Mouse (Mus musculus) thymus, adult 2 months (tissue): ENCODE measurements around the gene Gm13889. TPM values are rescaled to one million over a fixed set of nuclear protein-coding genes. Genes with fewer than 3 reads are reported as not detected.

Experiments used
- DNase-seq: peaks from one replicate; pipeline ENCODE4 v3.0.0; 2021
- H3K27ac ChIP-seq: fragments of 200-500 bp; 2 replicates; pipeline ENCODE4 v1.5.1; 2012; ENCODE audit warnings: low read length, control low read depth; ENCODE audit not compliant: control insufficient read depth, insufficient read depth
- H3K27me3 ChIP-seq: fragments of 200-500 bp; 2 replicates; pipeline ENCODE4 v1.6.1; 2012; ENCODE audit warnings: mild to moderate bottlenecking, low read length, moderate library complexity, mixed read lengths; ENCODE audit not compliant: control insufficient read depth, insufficient read depth
- H3K36me3 ChIP-seq: fragments of 200-500 bp; 2 replicates; pipeline ENCODE4 v1.6.1; 2012; ENCODE audit warnings: mild to moderate bottlenecking, low read length, moderate library complexity; ENCODE audit not compliant: control insufficient read depth, insufficient read depth
- H3K4me1 ChIP-seq: fragments of 200-500 bp; replicated peaks from 2 replicates; pipeline ENCODE4 v1.6.1; 2012; ENCODE audit warnings: low read length; ENCODE audit not compliant: control insufficient read depth, insufficient read depth
- H3K4me3 ChIP-seq: fragments of 200-500 bp; 2 replicates; pipeline ENCODE4 v1.5.1; 2012; ENCODE audit warnings: mild to moderate bottlenecking, low read length, control low read depth, moderate library complexity; ENCODE audit not compliant: control insufficient read depth, insufficient read depth
- CTCF ChIP-seq: fragments of 200-500 bp; IDR thresholded peaks from 2 replicates; pipeline ENCODE4 v1.5.1; 2012; ENCODE audit warnings: mild to moderate bottlenecking, control low read depth, low read length, moderate library complexity, borderline replicate concordance; ENCODE audit not compliant: control insufficient read depth, poor library complexity, insufficient read depth; ENCODE audit errors: extremely low read depth
- POLR2A ChIP-seq: fragments of 200-500 bp; IDR thresholded peaks from 2 replicates; pipeline ENCODE4 v1.6.1; 2012; ENCODE audit warnings: mild to moderate bottlenecking, low read length, control low read depth, moderate library complexity; ENCODE audit not compliant: control insufficient read depth, poor library complexity, insufficient read depth; ENCODE audit errors: extremely low read depth
- WGBS: fragments of 180-500 bp; shearing (Covaris S2); methylation state at CpG from one replicate; pipeline ENCODE4 v1.1.7; 2018; 5-methylcytosine and 5-hydroxymethylcytosine counted together
- polyA plus RNA-seq: library from polyadenylated mRNA; depleted of rRNA; stranded (reverse); fragments of >200 nt; gene quantifications from 2 replicates; pipeline ENCODE4 v1.2.3, GENCODE M21; 2012

Gm13889 gene
- polyA plus RNA-seq, 1 experiment, result 7.4 TPM

DNA sequence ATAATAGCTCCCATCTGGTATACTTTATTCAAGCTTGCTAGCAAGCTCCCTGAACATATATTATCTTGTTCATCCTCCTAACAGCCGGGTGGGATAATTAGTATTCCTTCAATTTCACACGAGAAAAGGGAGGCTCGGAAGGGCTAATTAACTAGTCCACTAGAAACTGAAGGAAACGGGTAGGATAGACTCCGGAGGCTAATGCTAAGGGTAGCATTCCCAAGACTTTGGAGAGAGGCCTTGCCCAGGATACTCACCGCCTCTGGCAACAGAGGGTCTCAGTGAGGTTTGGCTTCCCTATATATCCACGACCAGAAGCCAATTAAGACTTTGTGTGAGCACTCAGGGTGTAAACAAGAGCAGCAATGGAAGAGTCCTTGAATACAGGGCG, 779 bp upstream of the Gm13889 start:
- no peak for DNase-seq
- Histone ChIP-seq H3K27me3 (peaks cover 8% of the 10 kb centered on the region), H3K27ac (no peak overlapping the region), H3K4me1 (peaks cover 10% of the 10 kb centered on the region), H3K4me3 (no peak overlapping the region), H3K36me3 (no peaks in the 10 kb centered on the region)
- WGBS, result 93% methylated on average over 8 of the region's 8 CpGs
- no peak for TF ChIP-seq CTCF
- no peak for TF ChIP-seq POLR2A

DNA sequence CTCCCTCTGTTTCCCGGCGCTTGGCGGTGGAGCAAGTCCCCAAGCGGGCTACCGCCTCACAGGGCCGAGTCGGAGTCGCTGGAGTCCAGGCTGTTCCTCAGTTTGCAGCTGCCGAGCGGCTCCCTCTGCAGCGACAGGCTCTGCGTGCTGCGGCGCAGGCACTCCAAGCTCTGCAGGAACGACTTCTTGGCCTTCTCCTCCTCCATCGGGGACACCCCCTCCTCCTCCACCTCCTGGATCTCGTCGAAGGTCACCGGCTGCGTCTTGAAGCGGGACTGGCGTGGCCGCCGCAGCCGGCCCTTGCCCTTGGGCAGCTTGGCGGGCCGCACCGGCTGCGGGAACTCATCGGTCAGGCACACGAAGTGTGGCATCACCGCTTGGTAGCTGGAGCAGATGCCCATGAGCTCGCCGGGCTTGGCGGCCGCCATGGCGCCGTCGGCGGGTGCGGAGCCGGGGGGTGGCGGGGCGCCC, 635 bp downstream of the Gm13889 start:
- peaks cover 8% of the 10 kb centered on the region for H3K27me3 ChIP-seq
- peak; percentile 5 for DNase-seq

DNA sequence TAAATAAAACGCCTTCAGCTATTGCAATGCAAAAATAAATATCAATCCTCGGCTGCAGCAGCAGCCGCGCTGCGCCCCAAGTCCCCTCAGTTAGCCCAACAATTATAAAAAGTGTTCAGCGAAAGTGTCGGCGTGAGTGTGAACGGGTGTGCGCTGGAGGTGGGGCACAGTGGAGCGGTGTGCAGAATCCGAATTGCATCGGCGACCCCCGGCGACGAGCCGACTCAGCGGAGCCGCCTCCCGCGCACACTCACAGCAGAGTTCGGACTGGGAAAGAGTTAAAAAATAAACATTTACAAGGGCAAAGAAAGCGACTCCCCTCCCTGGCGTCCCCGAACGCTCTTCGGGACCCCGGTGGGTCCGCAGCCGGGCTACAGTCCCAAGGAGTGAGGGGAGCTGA, 1.1 kb downstream of the Gm13889 start:
- peaks cover 8% of the 10 kb centered on the region for H3K27me3 ChIP-seq
- TF ChIP-seq CTCF, result no peak
- TF ChIP-seq POLR2A, result no peak
- 1% methylated on average over 31 of the region's 31 CpGs for WGBS
- no peak overlapping the region for H3K27ac ChIP-seq
- H3K4me3 ChIP-seq, result peak overlapping the region; percentile 20; the same call in 1 of the 2 replicates
- no peaks in the 10 kb centered on the region for H3K36me3 ChIP-seq
- DNase-seq, result no peak
- peaks cover 10% of the 10 kb centered on the region for H3K4me1 ChIP-seq

More for the DNA sequence above, 635 bp downstream of the Gm13889 start:
- no peak for TF ChIP-seq CTCF
- TF ChIP-seq POLR2A, result no peak
- Histone ChIP-seq H3K36me3 (no peaks in the 10 kb centered on the region), H3K4me3 (peak overlapping the region; percentile 20; the same call in 1 of the 2 replicates), H3K4me1 (peaks cover 10% of the 10 kb centered on the region), H3K27ac (no peak overlapping the region)
- WGBS, result 2% methylated on average over 44 of the region's 44 CpGs

DNA sequence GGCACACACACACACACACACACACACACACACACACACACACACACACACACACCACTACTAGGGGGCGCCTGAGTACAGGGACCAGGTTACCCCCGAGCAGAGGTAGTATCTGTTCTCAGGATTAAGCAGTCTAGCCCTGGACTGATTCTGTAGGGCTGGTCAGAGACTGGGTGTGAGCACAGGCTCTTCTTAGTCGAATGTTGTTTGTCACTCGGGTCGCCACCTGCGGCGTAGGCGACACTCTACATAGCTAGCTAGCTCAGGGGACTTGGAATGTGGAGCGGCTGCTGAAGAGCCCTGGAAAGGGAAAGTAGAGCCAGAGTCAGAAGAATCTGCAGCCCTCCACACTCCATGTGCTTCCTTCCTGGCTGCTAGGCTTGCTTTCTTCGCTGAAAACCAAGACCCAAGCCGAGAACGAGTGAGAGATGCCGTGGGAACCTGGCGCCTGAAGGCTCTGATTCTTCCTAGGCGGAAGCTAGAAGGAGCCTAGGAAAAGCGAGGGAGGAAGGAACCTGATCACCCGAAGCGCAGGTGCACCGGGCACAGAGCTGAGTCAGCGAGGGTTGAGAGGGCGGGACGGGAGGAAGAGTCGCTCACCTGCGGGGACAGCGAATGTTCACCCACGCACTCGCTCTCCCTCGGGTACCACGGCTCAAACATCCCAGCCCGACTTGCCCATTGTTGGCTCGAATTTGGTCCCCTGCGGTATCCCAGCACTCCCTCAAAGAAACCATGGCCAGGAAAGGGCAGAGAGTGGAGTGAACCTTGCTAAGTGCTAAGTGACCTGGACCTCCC, 2.0 kb downstream of the Gm13889 start:
- no peak overlapping the region for H3K4me3 ChIP-seq
- peaks cover 8% of the 10 kb centered on the region for H3K27me3 ChIP-seq
- TF ChIP-seq POLR2A, result no peak
- H3K4me1 ChIP-seq, result peaks cover 10% of the 10 kb centered on the region
- 2% methylated on average over 32 of the region's 32 CpGs for WGBS
- H3K27ac ChIP-seq, result no peak overlapping the region
- H3K36me3 ChIP-seq, result no peaks in the 10 kb centered on the region
- no peak for DNase-seq

DNA sequence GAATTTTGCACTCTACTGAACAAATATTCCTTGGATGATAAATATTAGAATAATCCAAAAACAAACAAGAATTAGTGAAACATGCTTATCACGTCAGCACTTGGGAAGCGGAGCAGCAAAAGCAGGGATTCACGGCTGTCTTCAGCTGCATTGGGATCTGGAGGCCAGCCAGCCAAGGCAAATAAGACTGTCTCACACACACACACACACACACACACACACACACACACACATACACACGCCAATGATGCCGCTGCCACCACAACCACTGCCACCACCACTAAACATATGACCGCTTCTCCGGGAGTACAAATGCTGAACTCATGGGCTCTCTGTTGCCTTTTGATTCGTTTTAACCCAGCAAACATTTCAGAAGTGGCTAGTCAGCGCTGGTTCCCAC, 3.3 kb downstream of the Gm13889 start:
- Histone ChIP-seq H3K27me3 (peaks cover 8% of the 10 kb centered on the region), H3K4me1 (peaks cover 10% of the 10 kb centered on the region), H3K27ac (no peak overlapping the region), H3K36me3 (no peaks in the 10 kb centered on the region), H3K4me3 (no peak overlapping the region)
- no peak for TF ChIP-seq POLR2A
- TF ChIP-seq CTCF, result no peak
- DNase-seq, result no peak
- 91% methylated on average over 9 of the region's 9 CpGs for WGBS

DNA sequence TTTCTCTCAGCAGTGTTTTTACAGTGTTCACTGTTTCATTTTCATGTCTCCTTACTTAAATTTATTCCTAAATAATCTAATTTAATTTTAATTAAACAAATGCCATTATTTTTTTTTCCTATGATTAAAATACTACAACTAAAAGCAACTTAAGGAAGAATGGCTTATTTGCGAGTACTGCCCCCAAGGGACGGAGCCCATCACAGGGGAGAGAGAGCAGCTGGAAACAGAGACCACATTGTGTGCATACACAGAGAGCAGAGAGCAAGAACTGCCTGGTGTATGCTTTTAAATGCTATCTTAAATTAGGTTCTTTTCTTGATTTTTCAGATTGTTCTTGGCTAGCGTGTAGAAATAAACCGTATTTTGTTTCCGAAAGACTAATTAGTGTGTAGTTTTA, 10.0 kb downstream of the Gm13889 start:
- no peaks in the 10 kb centered on the region for H3K4me1 ChIP-seq
- no peaks in the 10 kb centered on the region for H3K27me3 ChIP-seq
- no peak overlapping the region for H3K4me3 ChIP-seq
- WGBS, result 85% methylated on average over 5 of the region's 5 CpGs
- no peaks in the 10 kb centered on the region for H3K36me3 ChIP-seq
- DNase-seq, result no peak
- TF ChIP-seq POLR2A (no peak), CTCF (no peak)
- H3K27ac ChIP-seq, result no peak overlapping the region
